Mouse (Mus musculus): ENCODE data around the gene Pappa2. TPM values are rescaled to one million over a fixed set of nuclear protein-coding genes. Genes with fewer than 3 reads are reported as not detected.

Pappa2 gene
- total and polyA plus RNA-seq, 3 experiments: 0.09 to 0.47 (median 0.12) TPM

GRCm38 (mm10) chr1:158894441-158894840 lies 85.8 kb downstream of the Pappa2 start:
- Histone ChIP-seq H3K4me3 (no peak overlapping the region), H3K27ac (no peak overlapping the region), H3K27me3 (ENCODE audit: control insufficient read depth, insufficient read depth, low read length) (no peaks in the 10 kb centered on the region), H3K79me2 (replicated peaks; ENCODE audit: control insufficient read depth, insufficient read depth, low read length) (no peaks in the 10 kb centered on the region), H3K4me1 (ENCODE audit: control insufficient read depth, insufficient read depth, low read length) (no peaks in the 10 kb centered on the region), H3K36me3 (ENCODE audit: control insufficient read depth, insufficient read depth, low read length) (no peaks in the 10 kb centered on the region), H3K9ac (ENCODE audit: low read depth, low read length) (no peak overlapping the region)
- no peak for DNase-seq
- intact Hi-C loops (cut with DNase I): no loop called here
- TF ChIP-seq CTCF (IDR thresholded peaks at IDR 0.05): no peak
- 79% methylated on average over 6 of the region's 6 CpGs for WGBS

GRCm38 (mm10) chr1:158875487-158875886 lies 104.8 kb downstream of the Pappa2 start:
- no peaks in the 10 kb centered on the region; the same call in 1 of the 2 replicates for H3K4me1 ChIP-seq (ENCODE audit: control insufficient read depth, insufficient read depth, low read length)
- no peaks in the 10 kb centered on the region for H3K36me3 ChIP-seq (ENCODE audit: control insufficient read depth, insufficient read depth, low read length)
- WGBS: 68% methylated on average over 3 of the region's 3 CpGs
- no peaks in the 10 kb centered on the region for H3K79me2 ChIP-seq (replicated peaks; ENCODE audit: control insufficient read depth, insufficient read depth, low read length)
- TF ChIP-seq POLR2A (IDR thresholded peaks at IDR 0.05; ENCODE audit: insufficient read depth, low read depth, low read length): no peak
- no peak for TF ChIP-seq CTCF (IDR thresholded peaks at IDR 0.05)
- TF ChIP-seq EP300 (IDR thresholded peaks at IDR 0.05; ENCODE audit: insufficient read depth, low read depth, low read length): no peak
- no peaks in the 10 kb centered on the region for H3K27me3 ChIP-seq (ENCODE audit: control insufficient read depth, insufficient read depth, low read length)
- H3K27ac ChIP-seq: no peak overlapping the region
- H3K4me3 ChIP-seq: no peak overlapping the region
- DNase-seq: no peak
- intact Hi-C loops (cut with DNase I): no loop called here
- no peak overlapping the region for H3K9ac ChIP-seq (ENCODE audit: low read depth, low read length)

GRCm38 (mm10) chr1:158874552-158875077 lies 105.7 kb downstream of the Pappa2 start:
- Histone ChIP-seq H3K9ac (ENCODE audit: low read depth, low read length) (no peak overlapping the region), H3K79me2 (replicated peaks; ENCODE audit: control insufficient read depth, insufficient read depth, low read length) (no peaks in the 10 kb centered on the region), H3K36me3 (ENCODE audit: control insufficient read depth, insufficient read depth, low read length) (no peaks in the 10 kb centered on the region), H3K27me3 (ENCODE audit: control insufficient read depth, insufficient read depth, low read length) (no peaks in the 10 kb centered on the region), H3K4me3 (no peak overlapping the region), H3K4me1 (ENCODE audit: control insufficient read depth, insufficient read depth, low read length) (no peaks in the 10 kb centered on the region; the same call in 1 of the 2 replicates), H3K27ac (no peak overlapping the region)
- whole genome bisulfite sequencing: 96% methylated on average over 2 of the region's 2 CpGs
- DNase-seq: no peak
- TF ChIP-seq CTCF (IDR thresholded peaks at IDR 0.05): no peak
- no peak for TF ChIP-seq EP300 (IDR thresholded peaks at IDR 0.05; ENCODE audit: insufficient read depth, low read depth, low read length)
- no peak for TF ChIP-seq POLR2A (IDR thresholded peaks at IDR 0.05; ENCODE audit: insufficient read depth, low read depth, low read length)
- intact Hi-C loops (cut with DNase I): no loop called here

- no peak for TF ChIP-seq POLR2A (IDR thresholded peaks at IDR 0.05; ENCODE audit: insufficient read depth, low read depth, low read length)
- TF ChIP-seq EP300 (IDR thresholded peaks at IDR 0.05; ENCODE audit: insufficient read depth, low read depth, low read length): no peak
- TF ChIP-seq CTCF (IDR thresholded peaks at IDR 0.05): no peak
- Histone ChIP-seq H3K36me3 (ENCODE audit: control insufficient read depth, insufficient read depth, low read length) (no peaks in the 10 kb centered on the region), H3K4me1 (ENCODE audit: control insufficient read depth, insufficient read depth, low read length) (no peaks in the 10 kb centered on the region; the same call in 1 of the 2 replicates), H3K9ac (ENCODE audit: low read depth, low read length) (no peak overlapping the region), H3K27me3 (ENCODE audit: control insufficient read depth, insufficient read depth, low read length) (no peaks in the 10 kb centered on the region), H3K4me3 (no peak overlapping the region), H3K79me2 (replicated peaks; ENCODE audit: control insufficient read depth, insufficient read depth, low read length) (no peaks in the 10 kb centered on the region), H3K27ac (no peak overlapping the region)
- WGBS: 39% methylated on average over 1 of the region's 1 CpGs
- no peak for DNase-seq
- intact Hi-C loops (cut with DNase I): no loop called here
Measured at GRCm38 (mm10) chr1:158873631-158874030, 106.7 kb downstream of the Pappa2 start.

GRCm38 (mm10) chr1:158871401-158871800 lies 108.9 kb downstream of the Pappa2 start:
- H3K4me3 ChIP-seq: no peak overlapping the region
- H3K79me2 ChIP-seq (replicated peaks; ENCODE audit: control insufficient read depth, insufficient read depth, low read length): no peaks in the 10 kb centered on the region
- no peaks in the 10 kb centered on the region for H3K27me3 ChIP-seq (ENCODE audit: control insufficient read depth, insufficient read depth, low read length)
- WGBS: 81% methylated on average over 2 of the region's 2 CpGs
- H3K9ac ChIP-seq (ENCODE audit: low read depth, low read length): no peak overlapping the region
- TF ChIP-seq CTCF (IDR thresholded peaks at IDR 0.05) (no peak), POLR2A (IDR thresholded peaks at IDR 0.05; ENCODE audit: insufficient read depth, low read depth, low read length) (no peak), EP300 (IDR thresholded peaks at IDR 0.05; ENCODE audit: insufficient read depth, low read depth, low read length) (no peak)
- no peak for DNase-seq
- H3K4me1 ChIP-seq (ENCODE audit: control insufficient read depth, insufficient read depth, low read length): no peaks in the 10 kb centered on the region; the same call in 1 of the 2 replicates
- intact Hi-C loops (cut with DNase I): no loop called here
- no peaks in the 10 kb centered on the region for H3K36me3 ChIP-seq (ENCODE audit: control insufficient read depth, insufficient read depth, low read length)
- no peak overlapping the region for H3K27ac ChIP-seq

- Histone ChIP-seq H3K79me2 (replicated peaks; ENCODE audit: control insufficient read depth, insufficient read depth, low read length) (no peaks in the 10 kb centered on the region), H3K9ac (ENCODE audit: low read depth, low read length) (no peak overlapping the region), H3K4me1 (ENCODE audit: control insufficient read depth, insufficient read depth, low read length) (no peaks in the 10 kb centered on the region), H3K27ac (no peak overlapping the region), H3K36me3 (ENCODE audit: control insufficient read depth, insufficient read depth, low read length) (no peaks in the 10 kb centered on the region), H3K27me3 (ENCODE audit: control insufficient read depth, insufficient read depth, low read length) (no peaks in the 10 kb centered on the region), H3K4me3 (no peak overlapping the region)
- DNase-seq: no peak
- WGBS: 74% methylated on average over 5 of the region's 5 CpGs
- TF ChIP-seq EP300 (IDR thresholded peaks at IDR 0.05; ENCODE audit: insufficient read depth, low read depth, low read length): no peak
- no peak for TF ChIP-seq CTCF (IDR thresholded peaks at IDR 0.05)
- no peak for TF ChIP-seq POLR2A (IDR thresholded peaks at IDR 0.05; ENCODE audit: insufficient read depth, low read depth, low read length)
- intact Hi-C loops (cut with DNase I): no loop called here
Measured at GRCm38 (mm10) chr1:158860190-158860589, 120.1 kb downstream of the Pappa2 start.

All from heart, adult 2 months (tissue).